Mouse (Mus musculus): ENCODE data around the gene Rab12. TPM values are rescaled to one million over a fixed set of nuclear protein-coding genes. Genes with fewer than 3 reads are reported as not detected.
A peak's percentile ranks its signal among the peaks of the same experiment; 100 is the strongest.

Gene Rab12
- total RNA-seq, 1 experiment, result 20.1 TPM

GRCm38 (mm10) chr17:66479813-66480490 is 39.6 kb downstream of the Rab12 start:
- Histone ChIP-seq H3K9me3 (ENCODE audit: control insufficient read depth, insufficient read depth, low read depth, low read length) (no peaks in the 10 kb centered on the region), H3K4me1 (ENCODE audit: control insufficient read depth in 2 of 2, insufficient read depth in 2 of 2, low read length in 2 of 2, poor library complexity in 1 of 2) (peaks cover 0 to 7% of the 10 kb centered on the region in 2 experiments; a peak in 2 of 4 replicates), H3K4me3 (ENCODE audit: insufficient read depth in 1 of 2, low read depth in 1 of 2, low read length in 2 of 2, poor library complexity in 1 of 2, severe bottlenecking in 1 of 2) (peak overlapping the region; percentile 38 to 75), H3K27ac (ENCODE audit: insufficient read depth, low read depth, low read length, poor library complexity, severe bottlenecking) (peak overlapping the region; percentile 100), H3K9ac (ENCODE audit: insufficient read depth, low read depth, low read length, poor library complexity, severe bottlenecking) (peak overlapping the region; percentile 73), H3K36me3 (ENCODE audit: control insufficient read depth, insufficient read depth, low read length, poor library complexity, severe bottlenecking) (peaks cover 11% of the 10 kb centered on the region)
- peak; percentile 28; the same call in 1 of the 2 replicates for TF ChIP-seq HCFC1 (IDR thresholded peaks at IDR 0.05; ENCODE audit: borderline replicate concordance, insufficient read depth, low read length)
- no peak for TF ChIP-seq CHD2 (IDR thresholded peaks at IDR 0.05; ENCODE audit: low read depth, low read length)
- in situ Hi-C loops (cut with MboI; ENCODE audit: low sequenced_read_pairs in 2 of 2, unreplicated experiment in 2 of 2), result loop anchor here in 1 of 2 experiments (10.0 kb wide), 1 partner anchor 245 kb away; no protein-coding TSS in a partner anchor
- DNase-seq (ENCODE audit: low read depth, low spot score), result peak; percentile 91

GRCm38 (mm10) chr17:66479311-66479710 is 40.2 kb downstream of the Rab12 start:
- Histone ChIP-seq H3K9ac (ENCODE audit: insufficient read depth, low read depth, low read length, poor library complexity, severe bottlenecking) (peak overlapping the region; percentile 79), H3K36me3 (ENCODE audit: control insufficient read depth, insufficient read depth, low read length, poor library complexity, severe bottlenecking) (peaks cover 14% of the 10 kb centered on the region), H3K4me1 (ENCODE audit: control insufficient read depth in 2 of 2, insufficient read depth in 2 of 2, low read length in 2 of 2, poor library complexity in 1 of 2) (peaks cover 0 to 3% of the 10 kb centered on the region in 2 experiments; a peak in 2 of 4 replicates), H3K9me3 (ENCODE audit: control insufficient read depth, insufficient read depth, low read depth, low read length) (no peaks in the 10 kb centered on the region), H3K4me3 (ENCODE audit: insufficient read depth in 1 of 2, low read depth in 1 of 2, low read length in 2 of 2, poor library complexity in 1 of 2, severe bottlenecking in 1 of 2) (peak overlapping the region; percentile 7 to 66), H3K27ac (ENCODE audit: insufficient read depth, low read depth, low read length, poor library complexity, severe bottlenecking) (peak overlapping the region; percentile 100)
- no peak for DNase-seq (ENCODE audit: low read depth, low spot score)
- TF ChIP-seq ZC3H11A (IDR thresholded peaks at IDR 0.05; ENCODE audit: borderline replicate concordance, low read depth, low read length), result no peak
- no peak for TF ChIP-seq CHD2 (IDR thresholded peaks at IDR 0.05; ENCODE audit: low read depth, low read length)
- in situ Hi-C loops (cut with MboI; ENCODE audit: low sequenced_read_pairs in 2 of 2, unreplicated experiment in 2 of 2), result no loop called here

GRCm38 (mm10) chr17:66473205-66473604 is 46.3 kb downstream of the Rab12 start:
- no peak for TF ChIP-seq ZNF384 (IDR thresholded peaks at IDR 0.05; ENCODE audit: low read depth, low read length)
- TF ChIP-seq HCFC1 (IDR thresholded peaks at IDR 0.05; ENCODE audit: borderline replicate concordance, insufficient read depth, low read length), result no peak
- TF ChIP-seq ZC3H11A (IDR thresholded peaks at IDR 0.05; ENCODE audit: borderline replicate concordance, low read depth, low read length), result no peak
- TF ChIP-seq MAFK (IDR thresholded peaks at IDR 0.05; ENCODE audit: insufficient read depth, low read depth, low read length), result no peak
- no peak for TF ChIP-seq CHD2 (IDR thresholded peaks at IDR 0.05; ENCODE audit: low read depth, low read length)
- Histone ChIP-seq H3K27ac (ENCODE audit: insufficient read depth, low read depth, low read length, poor library complexity, severe bottlenecking) (peak overlapping the region; percentile 96), H3K9me3 (ENCODE audit: control insufficient read depth, insufficient read depth, low read depth, low read length) (no peaks in the 10 kb centered on the region), H3K4me3 (ENCODE audit: insufficient read depth in 1 of 2, low read depth in 1 of 2, low read length in 2 of 2, poor library complexity in 1 of 2, severe bottlenecking in 1 of 2) (peak overlapping the region in 1 of 2 experiments; percentile 21; a peak in 1 of 4 replicates), H3K9ac (ENCODE audit: insufficient read depth, low read depth, low read length, poor library complexity, severe bottlenecking) (peak overlapping the region; percentile 49; the same call in 1 of the 2 replicates), H3K36me3 (ENCODE audit: control insufficient read depth, insufficient read depth, low read length, poor library complexity, severe bottlenecking) (peaks cover 12% of the 10 kb centered on the region), H3K4me1 (ENCODE audit: control insufficient read depth in 2 of 2, insufficient read depth in 2 of 2, low read length in 2 of 2, poor library complexity in 1 of 2) (no peaks in the 10 kb centered on the region; a peak in 1 of 4 replicates)
- DNase-seq (ENCODE audit: low read depth, low spot score), result no peak
- in situ Hi-C loops (cut with MboI; ENCODE audit: low sequenced_read_pairs in 2 of 2, unreplicated experiment in 2 of 2), result no loop called here

GRCm38 (mm10) chr17:66471775-66472174 is 47.8 kb downstream of the Rab12 start:
- Histone ChIP-seq H3K4me3 (ENCODE audit: insufficient read depth in 1 of 2, low read depth in 1 of 2, low read length in 2 of 2, poor library complexity in 1 of 2, severe bottlenecking in 1 of 2) (peak overlapping the region in 1 of 2 experiments; percentile 24; a peak in 1 of 4 replicates), H3K4me1 (ENCODE audit: control insufficient read depth in 2 of 2, insufficient read depth in 2 of 2, low read length in 2 of 2, poor library complexity in 1 of 2) (peaks cover 0 to 3% of the 10 kb centered on the region in 2 experiments; a peak in 2 of 4 replicates), H3K27ac (ENCODE audit: insufficient read depth, low read depth, low read length, poor library complexity, severe bottlenecking) (peak overlapping the region; percentile 96), H3K9me3 (ENCODE audit: control insufficient read depth, insufficient read depth, low read depth, low read length) (no peaks in the 10 kb centered on the region), H3K9ac (ENCODE audit: insufficient read depth, low read depth, low read length, poor library complexity, severe bottlenecking) (peak overlapping the region; percentile 74; the same call in 1 of the 2 replicates), H3K36me3 (ENCODE audit: control insufficient read depth, insufficient read depth, low read length, poor library complexity, severe bottlenecking) (peaks cover 8% of the 10 kb centered on the region)
- TF ChIP-seq ZC3H11A (IDR thresholded peaks at IDR 0.05; ENCODE audit: borderline replicate concordance, low read depth, low read length) (no peak), CHD2 (IDR thresholded peaks at IDR 0.05; ENCODE audit: low read depth, low read length) (no peak), ZNF384 (IDR thresholded peaks at IDR 0.05; ENCODE audit: low read depth, low read length) (no peak), HCFC1 (IDR thresholded peaks at IDR 0.05; ENCODE audit: borderline replicate concordance, insufficient read depth, low read length) (no peak), MAFK (IDR thresholded peaks at IDR 0.05; ENCODE audit: insufficient read depth, low read depth, low read length) (no peak)
- in situ Hi-C loops (cut with MboI; ENCODE audit: low sequenced_read_pairs in 2 of 2, unreplicated experiment in 2 of 2), result no loop called here
- no peak for DNase-seq (ENCODE audit: low read depth, low spot score)
